Mouse (Mus musculus) embryonic facial prominence, embryonic 11.5 days (tissue): ENCODE results near the gene H6pd. TPM values are rescaled to one million over a fixed set of nuclear protein-coding genes. Genes with fewer than 3 reads are reported as not detected.

Experiments used
- ATAC-seq: fragments of 200-750 bp; cut with Nextera tagmentation; replicated peaks from 2 replicates; pipeline ENCODE4 v1.8.0; 2017; ENCODE audit warnings: low read depth; ENCODE audit not compliant: insufficient number of reproducible peaks, low FRiP score, low TSS enrichment
- DNase-seq: peaks from one replicate; pipeline ENCODE4 v3.0.0-alpha.2; 2015; ENCODE audit warnings: low spot score
- H3K27ac ChIP-seq: fragments of 300-500 bp; sonication (generic); replicated peaks from 2 replicates; pipeline ENCODE4 v1.5.1; 2014; ENCODE audit warnings: mild to moderate bottlenecking, low read depth, low read length, control low read depth
- H3K27me3 ChIP-seq: fragments of 300-500 bp; sonication (generic); 2 replicates; pipeline ENCODE4 v1.6.1; 2014; ENCODE audit warnings: mild to moderate bottlenecking, low read length, moderate library complexity, mixed read lengths; ENCODE audit not compliant: control insufficient read depth, insufficient read depth
- H3K36me3 ChIP-seq: fragments of 300-500 bp; sonication (generic); replicated peaks from 2 replicates; pipeline ENCODE4 v1.6.1; 2014; ENCODE audit warnings: low read depth, mild to moderate bottlenecking, low read length, moderate library complexity, mixed read lengths; ENCODE audit not compliant: control insufficient read depth, insufficient read depth
- H3K4me1 ChIP-seq: fragments of 300-500 bp; sonication (generic); 2 replicates; pipeline ENCODE4 v1.6.1; 2014; ENCODE audit warnings: low read length, mixed read lengths; ENCODE audit not compliant: control insufficient read depth, insufficient read depth
- H3K4me2 ChIP-seq: fragments of 300-500 bp; sonication (generic); 2 replicates; pipeline ENCODE4 v1.6.1; 2014; ENCODE audit warnings: low read depth, mild to moderate bottlenecking, control low read depth, low read length, moderate library complexity
- H3K4me3 ChIP-seq: fragments of 300-500 bp; sonication (generic); 2 replicates; pipeline ENCODE4 v1.5.1; 2014; ENCODE audit warnings: low read depth, low read length, control low read depth
- H3K9ac ChIP-seq: fragments of 300-500 bp; sonication (generic); replicated peaks from 2 replicates; pipeline ENCODE4 v1.6.1; 2014; ENCODE audit warnings: mild to moderate bottlenecking, control low read depth, low read length
- H3K9me3 ChIP-seq: fragments of 300-500 bp; sonication (generic); replicated peaks from 2 replicates; pipeline ENCODE4 v1.6.1; 2016; ENCODE audit warnings: mild to moderate bottlenecking, low read length, inconsistent platforms, mixed read lengths; ENCODE audit not compliant: control insufficient read depth
- WGBS: fragments of 180-500 bp; shearing (Covaris S2); extraction: QIAGEN DNeasy Blood & Tissue Kit; methylation state at CpG from one replicate; pipeline ENCODE4 v1.1.7; 2014; 5-methylcytosine and 5-hydroxymethylcytosine counted together
- polyA plus RNA-seq: library from polyadenylated mRNA; unstranded; fragments of >200 nt; fragmentation: Nextera tagmentation; extraction: Ambion mirVana; gene quantifications from 2 replicates; pipeline ENCODE4 v1.2.1, GENCODE M21; 2014

The H6pd gene
- polyA plus RNA-seq, 1 experiment from 2014 or later: 3.2 TPM

GRCm38 (mm10) chr4:149955631-149956030 lies 53.2 kb downstream of the H6pd start:
- DNase-seq (no peak), ATAC-seq (no peak)
- Histone ChIP-seq H3K4me3 (no peak overlapping the region; the same call in 1 of the 2 replicates), H3K36me3 (no peaks in the 10 kb centered on the region; the same call in 1 of the 2 replicates), H3K27ac (no peak overlapping the region), H3K9ac (no peak overlapping the region), H3K4me1 (peaks cover 2% of the 10 kb centered on the region), H3K9me3 (no peaks in the 10 kb centered on the region), H3K27me3 (peaks cover 5% of the 10 kb centered on the region), H3K4me2 (peak overlapping the region; percentile 93)
- WGBS: 16% methylated on average over 15 of the region's 15 CpGs

- ATAC-seq (peak; percentile 88), DNase-seq (peak; percentile 97)
- Histone ChIP-seq H3K27me3 (peaks cover 5% of the 10 kb centered on the region), H3K36me3 (no peaks in the 10 kb centered on the region; the same call in 1 of the 2 replicates), H3K9ac (peak within 1 kb of the TSS; percentile 77), H3K4me3 (peak within 1 kb of the TSS; percentile 80), H3K4me1 (peaks cover 6% of the 10 kb centered on the region), H3K27ac (peak within 1 kb of the TSS; percentile 59; the same call in 1 of the 2 replicates), H3K9me3 (no peaks in the 10 kb centered on the region), H3K4me2 (peak within 1 kb of the TSS; percentile 93)
- under 1% methylated on average over 49 of the region's 51 CpGs for WGBS
These were observed 53.9 kb downstream of the H6pd start, which contains the start of gene Spsb1 for GRCm38 (mm10) chr4:149954893-149955439. Gene Spsb1 (minus strand): TSS chr4:149955043.

- no peak overlapping the region; the same call in 1 of the 2 replicates for H3K27ac ChIP-seq
- H3K4me3 ChIP-seq: peak overlapping the region; percentile 80
- ATAC-seq (no peak), DNase-seq (peak; percentile 60)
- WGBS: 6% methylated on average over 32 of the region's 32 CpGs
- H3K9me3 ChIP-seq: no peaks in the 10 kb centered on the region
- peak overlapping the region; percentile 93 for H3K4me2 ChIP-seq
- peaks cover 5% of the 10 kb centered on the region for H3K27me3 ChIP-seq
- H3K4me1 ChIP-seq: peaks cover 9% of the 10 kb centered on the region
- H3K9ac ChIP-seq: peak overlapping the region; percentile 77
- no peaks in the 10 kb centered on the region; the same call in 1 of the 2 replicates for H3K36me3 ChIP-seq
These were observed 55.0 kb downstream of the H6pd start for GRCm38 (mm10) chr4:149953621-149954481.

- Histone ChIP-seq H3K9ac (no peak overlapping the region), H3K4me3 (no peak overlapping the region), H3K27ac (no peak overlapping the region), H3K4me2 (no peak overlapping the region), H3K27me3 (peaks cover 5% of the 10 kb centered on the region), H3K4me1 (peaks cover 9% of the 10 kb centered on the region), H3K36me3 (no peaks in the 10 kb centered on the region; the same call in 1 of the 2 replicates), H3K9me3 (no peaks in the 10 kb centered on the region)
- DNase-seq (no peak), ATAC-seq (no peak)
- 81% methylated on average over 9 of the region's 9 CpGs for WGBS
These were observed 56.6 kb downstream of the H6pd start for GRCm38 (mm10) chr4:149952201-149952600.

GRCm38 (mm10) chr4:149951201-149951600 lies 57.6 kb downstream of the H6pd start:
- no peak overlapping the region for H3K9ac ChIP-seq
- peaks cover 3% of the 10 kb centered on the region for H3K27me3 ChIP-seq
- H3K27ac ChIP-seq: no peak overlapping the region
- H3K4me1 ChIP-seq: peaks cover 16% of the 10 kb centered on the region
- DNase-seq (no peak), ATAC-seq (no peak)
- H3K4me2 ChIP-seq: no peak overlapping the region
- H3K4me3 ChIP-seq: no peak overlapping the region
- 82% methylated on average over 13 of the region's 13 CpGs for WGBS
- H3K36me3 ChIP-seq: no peaks in the 10 kb centered on the region; the same call in 1 of the 2 replicates
- H3K9me3 ChIP-seq: no peaks in the 10 kb centered on the region

GRCm38 (mm10) chr4:149949691-149950090 lies 59.1 kb downstream of the H6pd start:
- WGBS: 58% methylated on average over 13 of the region's 13 CpGs
- H3K4me1 ChIP-seq: peaks cover 22% of the 10 kb centered on the region
- no peaks in the 10 kb centered on the region; the same call in 1 of the 2 replicates for H3K36me3 ChIP-seq
- H3K27me3 ChIP-seq: no peaks in the 10 kb centered on the region
- no peak overlapping the region for H3K27ac ChIP-seq
- H3K4me2 ChIP-seq: no peak overlapping the region
- H3K9ac ChIP-seq: no peak overlapping the region
- DNase-seq (no peak), ATAC-seq (no peak)
- H3K9me3 ChIP-seq: no peaks in the 10 kb centered on the region
- no peak overlapping the region for H3K4me3 ChIP-seq

GRCm38 (mm10) chr4:149948119-149948518 lies 60.7 kb downstream of the H6pd start:
- Histone ChIP-seq H3K4me2 (no peak overlapping the region), H3K4me3 (no peak overlapping the region), H3K27me3 (no peaks in the 10 kb centered on the region), H3K9ac (no peak overlapping the region), H3K36me3 (no peaks in the 10 kb centered on the region; the same call in 1 of the 2 replicates), H3K9me3 (no peaks in the 10 kb centered on the region), H3K27ac (no peak overlapping the region), H3K4me1 (peaks cover 25% of the 10 kb centered on the region)
- DNase-seq (no peak), ATAC-seq (no peak)
- 88% methylated on average over 5 of the region's 5 CpGs for WGBS

- H3K4me1 ChIP-seq: peaks cover 25% of the 10 kb centered on the region
- H3K4me3 ChIP-seq: no peak overlapping the region
- H3K9me3 ChIP-seq: no peaks in the 10 kb centered on the region
- no peaks in the 10 kb centered on the region for H3K27me3 ChIP-seq
- H3K27ac ChIP-seq: no peak overlapping the region
- 72% methylated on average over 5 of the region's 5 CpGs for WGBS
- no peak overlapping the region for H3K9ac ChIP-seq
- H3K36me3 ChIP-seq: no peaks in the 10 kb centered on the region
- DNase-seq (no peak), ATAC-seq (no peak)
- H3K4me2 ChIP-seq: no peak overlapping the region
These were observed 61.4 kb downstream of the H6pd start for GRCm38 (mm10) chr4:149947396-149947795.
